15 mouse cellular contexts compared by ENCODE assay signal in the genomic region with DNA sequence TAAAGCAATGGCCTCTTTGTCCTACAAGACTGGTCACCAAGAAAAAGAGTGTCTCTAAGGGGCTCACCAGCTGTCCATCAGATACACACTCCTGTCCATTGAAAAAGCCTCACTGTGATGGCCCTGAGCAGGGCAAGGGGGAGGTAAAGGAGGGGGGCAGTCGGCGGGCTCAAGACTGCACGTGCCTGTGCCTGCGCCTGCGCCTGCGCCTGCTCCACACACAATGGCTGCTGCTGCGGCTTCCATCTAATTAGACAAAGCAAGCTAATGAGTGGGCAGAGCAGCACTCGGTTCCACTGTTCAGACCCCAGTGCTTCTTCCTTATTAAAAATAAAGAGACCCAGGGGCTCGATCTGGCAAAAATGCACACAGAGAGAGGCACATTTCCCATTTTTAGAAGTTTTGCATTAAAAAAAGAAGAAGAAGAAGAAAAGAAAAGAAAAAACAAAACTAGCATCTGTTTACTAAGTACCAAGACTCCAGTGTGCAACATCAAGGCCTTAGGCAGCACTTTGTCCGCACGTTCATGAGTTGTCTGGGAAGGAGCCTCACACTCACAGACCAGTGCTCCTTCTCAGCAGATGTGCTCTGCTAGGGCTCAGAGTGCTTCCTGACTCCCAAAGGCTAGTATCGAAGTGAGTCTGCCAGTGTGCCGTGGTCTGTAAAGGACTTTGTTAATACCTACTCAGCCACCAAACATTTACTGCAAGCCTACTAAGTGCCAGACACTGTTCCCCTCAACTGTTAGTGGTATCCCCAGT.
DNase-seq lines count a peak whose midpoint lies in the region; ATAC-seq and TF ChIP-seq lines count a peak whose summit lies in the region.
"Had no signal": no experiment of that assay in that cellular context is flagged by ENCODE, and none has a peak within 500 bp of the region (broad histone marks: within the 10 kb centered on the region; RNA-seq: fewer than 3 reads in every experiment).

No protein-coding gene starts in this region.

- peak; percentile 91 for ATAC-seq in forebrain, postnatal 0 days
- peak; percentile 92 for ATAC-seq in midbrain, embryonic 12.5 days (ENCODE audit: low FRiP score, low read depth)
- no peak for ATAC-seq in heart, embryonic 11.5 days (replicated peaks; ENCODE audit: insufficient number of reproducible peaks, low FRiP score, low TSS enrichment)

- H3K36me3 ChIP-seq in forebrain, postnatal 0 days (ENCODE audit: insufficient read depth) = no peaks in the 10 kb centered on the region
- H3K36me3 ChIP-seq in midbrain, embryonic 12.5 days = no peaks in the 10 kb centered on the region
- H3K36me3 ChIP-seq in heart, embryonic 11.5 days (ENCODE audit: control insufficient read depth, insufficient read depth, low read length) = no peaks in the 10 kb centered on the region
- H3K36me3 ChIP-seq: limb, embryonic 12.5 days had no signal

- WGBS in forebrain, postnatal 0 days = 24% methylated on average over 13 of the region's 13 CpGs
- WGBS in midbrain, embryonic 12.5 days = 42% methylated on average over 13 of the region's 13 CpGs
- 74% methylated on average over 13 of the region's 13 CpGs for WGBS in heart, embryonic 11.5 days (ENCODE audit: insufficient replicate concordance)

- peak overlapping the region; percentile 26; the same call in 1 of the 2 replicates for H3K4me2 ChIP-seq in forebrain, postnatal 0 days (ENCODE audit: low read depth)
- no peak overlapping the region for H3K4me2 ChIP-seq in midbrain, embryonic 12.5 days (replicated peaks)
- H3K4me2 ChIP-seq in heart, embryonic 11.5 days = no peak overlapping the region
- H3K4me2 ChIP-seq: limb, embryonic 12.5 days had no signal

- no peak overlapping the region for H3K9ac ChIP-seq in forebrain, postnatal 0 days
- H3K9ac ChIP-seq in midbrain, embryonic 12.5 days (replicated peaks) = no peak overlapping the region; the same call in 1 of the 2 replicates
- no peak overlapping the region for H3K9ac ChIP-seq in heart, embryonic 11.5 days (ENCODE audit: low read depth, low read length)
- H3K9ac ChIP-seq: limb, embryonic 12.5 days had no signal

- H3K27me3 ChIP-seq in forebrain, postnatal 0 days (ENCODE audit: insufficient read depth, low read length) = no peaks in the 10 kb centered on the region
- no peaks in the 10 kb centered on the region for H3K27me3 ChIP-seq in midbrain, embryonic 12.5 days
- H3K27me3 ChIP-seq in heart, embryonic 11.5 days (ENCODE audit: control insufficient read depth, insufficient read depth, low read length) = no peaks in the 10 kb centered on the region
- H3K27me3 ChIP-seq: limb, embryonic 12.5 days had no signal

- no peaks in the 10 kb centered on the region for H3K9me3 ChIP-seq in forebrain, postnatal 0 days (ENCODE audit: low read length)
- no peaks in the 10 kb centered on the region for H3K9me3 ChIP-seq in midbrain, embryonic 12.5 days
- no peaks in the 10 kb centered on the region for H3K9me3 ChIP-seq in heart, embryonic 11.5 days (replicated peaks; ENCODE audit: control insufficient read depth, low read length)
- H3K9me3 ChIP-seq: limb, embryonic 12.5 days had no signal

- no peak overlapping the region for H3K27ac ChIP-seq in forebrain, postnatal 0 days (ENCODE audit: low read depth, low read length)
- peak overlapping the region; percentile 55; the same call in 1 of the 2 replicates for H3K27ac ChIP-seq in midbrain, embryonic 12.5 days (replicated peaks)
- H3K27ac ChIP-seq in heart, embryonic 11.5 days (ENCODE audit: low read depth, low read length) = no peak overlapping the region
- H3K27ac ChIP-seq: limb, embryonic 12.5 days; macrophage had no signal

- intact Hi-C loops in left cerebral cortex, postnatal 4 days (cut with DNase I) = no loop called here

- H3K4me3 ChIP-seq in forebrain, postnatal 0 days (ENCODE audit: low read depth, low read length) = no peak overlapping the region
- no peak overlapping the region for H3K4me3 ChIP-seq in midbrain, embryonic 12.5 days
- H3K4me3 ChIP-seq in heart, embryonic 11.5 days (ENCODE audit: low read depth, low read length) = no peak overlapping the region
- H3K4me3 ChIP-seq: limb, embryonic 12.5 days; myocyte had no signal

- no peaks in the 10 kb centered on the region for H3K4me1 ChIP-seq in forebrain, postnatal 0 days (ENCODE audit: insufficient read depth)
- H3K4me1 ChIP-seq in midbrain, embryonic 12.5 days = peaks cover 39% of the 10 kb centered on the region
- no peaks in the 10 kb centered on the region for H3K4me1 ChIP-seq in heart, embryonic 11.5 days (ENCODE audit: control insufficient read depth, insufficient read depth, low read length)
- H3K4me1 ChIP-seq: limb, embryonic 12.5 days had no signal

- TF ChIP-seq CTCF in forebrain, postnatal 0 days (IDR thresholded peaks at IDR 0.05; ENCODE audit: low read depth) = no peak

- DNase-seq in left cerebral cortex, postnatal 4 days = peak; percentile 33
- DNase-seq in left cerebral cortex, adult 8-10 months (ENCODE audit: low spot score in 2 of 2) = no peak
- DNase-seq in forebrain, postnatal 0 days = peak; percentile 76
- peak; percentile 92 for DNase-seq in retina, postnatal 1 day
- no peak for DNase-seq in kidney, adult 18-20 months
- DNase-seq in layer of hippocampus, adult 18-20 months (ENCODE audit: low spot score in 2 of 2) = no peak
- DNase-seq: B cell, adult 2 months; heart, postnatal 36 days; kidney, adult 9 months; thymus, adult 18-20 months had no signal

Comparison
In these comparisons a context has a peak if more than half of its experiments do, and no peak if none do; other contexts are left out.
1. DNase-seq: peak in left cerebral cortex, postnatal 4 days (single experiment), forebrain, postnatal 0 days (single experiment) and retina, postnatal 1 day (single experiment); none in left cerebral cortex, adult 8-10 months (0 of 2), kidney, adult 18-20 months (single experiment) and layer of hippocampus, adult 18-20 months (0 of 2).